Mouse (Mus musculus) lung, postnatal 10 days (tissue): ENCODE data around the gene Eif2b1.
"Not testable (repeated sequence)": the region's sequence is repeated elsewhere in the genome, so short reads cannot be mapped to it uniquely, and the experiment has no call there.

ENCODE experiments used
- DNase-seq: peaks from one replicate; pipeline ENCODE4 v3.0.0; 2021

The Eif2b1 gene

DNA sequence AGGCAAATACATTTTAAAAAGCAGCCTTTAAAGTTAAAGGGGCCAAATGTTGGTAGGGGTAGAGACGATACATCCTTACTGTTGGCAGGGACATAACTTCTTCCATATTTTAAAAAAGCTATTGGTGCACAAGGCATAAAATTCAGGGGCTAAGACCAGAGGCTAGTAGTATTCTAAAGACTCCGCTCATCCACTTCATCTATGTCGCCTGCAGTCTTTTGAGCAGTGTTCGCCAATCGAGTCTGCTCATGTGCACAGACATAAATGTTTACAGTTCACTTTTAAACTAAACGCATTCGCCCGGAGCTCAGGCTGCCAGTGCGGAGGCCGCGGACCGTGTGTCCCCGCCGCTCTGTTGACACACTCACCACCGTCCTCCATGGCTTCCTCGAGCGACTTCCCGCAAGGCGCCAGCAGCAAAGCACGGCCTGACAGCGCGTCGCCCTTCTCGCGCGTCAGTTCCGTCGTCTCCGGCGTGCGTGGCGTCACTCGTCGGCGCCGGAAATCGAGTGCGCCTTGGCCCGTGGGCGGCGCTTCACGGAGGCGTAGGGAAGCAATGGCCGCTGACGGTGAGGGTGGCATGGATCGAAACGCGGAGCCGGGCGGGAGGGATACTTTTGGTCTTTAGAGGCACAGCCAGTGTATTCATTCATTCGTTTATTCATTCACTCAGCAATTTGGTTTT is at the start of gene Eif2b1, which contains the start of gene Gtf2h3:
Gene Eif2b1 (minus strand): TSS at position 499 of the 685 bp plus-strand sequence.
Gene Gtf2h3 (plus strand): TSS at position 508 of the 685 bp plus-strand sequence.
- DNase-seq, result peak; percentile 95

- DNase-seq, result no peak
These were observed 45.4 kb upstream of the Eif2b1 start for GRCm38 (mm10) chr5:124624291-124624690.

GRCm38 (mm10) chr5:124622890-124623289 is 44.0 kb upstream of the Eif2b1 start:
- no peak for DNase-seq

DNA sequence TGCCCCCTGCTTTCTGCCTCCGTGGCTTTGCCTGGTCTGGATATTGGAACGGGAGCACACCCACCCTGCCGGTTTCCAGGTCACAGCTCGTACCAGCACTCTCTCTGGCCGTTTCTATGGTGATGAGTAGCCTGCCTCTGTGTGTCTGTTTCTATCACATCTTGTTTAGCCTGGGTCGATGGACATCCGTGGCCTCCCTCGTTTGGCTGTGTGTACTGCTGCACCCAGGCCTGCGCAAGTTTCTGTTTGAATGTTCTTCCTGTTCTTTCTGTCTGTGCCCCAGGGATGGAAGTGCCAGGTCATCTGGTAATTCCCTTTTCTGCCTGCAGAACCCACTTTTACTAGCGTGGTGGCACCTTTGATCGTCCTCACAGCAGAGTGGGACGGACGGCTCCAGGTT is 42.4 kb upstream of the Eif2b1 start:
- no peak for DNase-seq

DNA sequence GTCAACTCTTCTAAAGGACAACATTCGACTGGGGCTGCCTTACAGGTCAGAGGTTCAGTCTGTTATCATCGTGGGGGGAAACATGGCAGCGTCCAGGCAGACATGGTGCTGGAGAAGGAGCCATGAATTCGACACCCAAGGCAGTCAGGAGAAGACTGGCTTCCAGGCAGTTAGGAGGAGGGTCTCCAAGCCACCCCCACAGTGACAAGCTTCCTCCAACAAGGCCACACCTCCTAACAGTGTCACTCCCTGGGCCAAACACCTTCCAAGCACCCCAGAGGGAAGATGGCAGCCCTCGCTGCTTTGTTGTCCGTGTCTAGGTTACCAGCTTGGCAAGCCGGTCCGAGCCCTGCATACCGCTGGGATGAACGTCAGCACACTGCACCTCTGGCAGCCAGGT is 39.8 kb upstream of the Eif2b1 start:
- DNase-seq, result no peak

GRCm38 (mm10) chr5:124614709-124615108 is 35.8 kb upstream of the Eif2b1 start:
- peak; percentile 57 for DNase-seq

DNA sequence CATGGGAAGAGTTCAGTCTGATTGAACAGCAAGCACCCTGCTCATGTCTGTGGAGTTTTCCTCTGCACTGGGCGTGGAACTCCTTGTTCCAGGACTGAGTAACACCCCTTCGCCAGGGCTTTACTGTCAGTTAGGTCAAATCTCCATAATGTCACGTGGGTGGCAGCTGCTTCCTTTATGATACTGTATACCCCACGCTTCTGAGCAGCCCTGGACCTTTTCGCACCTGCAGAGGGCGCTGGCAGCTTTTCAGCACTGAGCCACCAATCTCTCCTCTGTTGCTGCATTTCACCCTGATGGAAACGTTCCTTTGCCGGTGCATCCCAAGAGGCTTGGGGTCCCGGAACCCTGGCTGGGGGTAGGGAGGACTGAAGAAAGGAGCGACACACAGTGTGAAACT is 32.0 kb upstream of the Eif2b1 start:
- no peak for DNase-seq

GRCm38 (mm10) chr5:124605041-124605622 is 26.2 kb upstream of the Eif2b1 start:
- DNase-seq, result no peak

GRCm38 (mm10) chr5:124604296-124604695 is 25.4 kb upstream of the Eif2b1 start:
- DNase-seq, result no peak

DNA sequence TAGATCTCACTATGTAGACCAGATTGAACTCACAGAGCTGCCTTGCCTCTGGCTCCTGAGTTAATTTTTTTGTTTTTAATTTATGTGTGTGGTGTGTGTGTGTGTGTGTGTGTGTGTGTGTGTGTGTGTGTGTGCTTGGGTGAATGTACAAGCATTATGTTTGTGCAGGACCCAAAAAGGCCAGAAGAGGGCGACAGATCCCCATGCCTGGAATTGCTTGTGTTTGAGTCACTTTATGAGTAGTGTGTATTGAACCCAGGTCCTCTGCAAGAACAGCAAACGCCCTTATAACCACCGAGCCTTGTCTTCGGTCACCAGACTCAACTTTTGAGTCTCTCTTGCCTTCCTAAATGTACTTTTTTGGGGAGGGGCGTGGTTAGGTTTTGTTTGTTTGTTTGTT is 23.4 kb upstream of the Eif2b1 start:
- peak; percentile 65 for DNase-seq

GRCm38 (mm10) chr5:124599726-124600125 is 20.8 kb upstream of the Eif2b1 start:
- not testable (repeated sequence) for DNase-seq

DNA sequence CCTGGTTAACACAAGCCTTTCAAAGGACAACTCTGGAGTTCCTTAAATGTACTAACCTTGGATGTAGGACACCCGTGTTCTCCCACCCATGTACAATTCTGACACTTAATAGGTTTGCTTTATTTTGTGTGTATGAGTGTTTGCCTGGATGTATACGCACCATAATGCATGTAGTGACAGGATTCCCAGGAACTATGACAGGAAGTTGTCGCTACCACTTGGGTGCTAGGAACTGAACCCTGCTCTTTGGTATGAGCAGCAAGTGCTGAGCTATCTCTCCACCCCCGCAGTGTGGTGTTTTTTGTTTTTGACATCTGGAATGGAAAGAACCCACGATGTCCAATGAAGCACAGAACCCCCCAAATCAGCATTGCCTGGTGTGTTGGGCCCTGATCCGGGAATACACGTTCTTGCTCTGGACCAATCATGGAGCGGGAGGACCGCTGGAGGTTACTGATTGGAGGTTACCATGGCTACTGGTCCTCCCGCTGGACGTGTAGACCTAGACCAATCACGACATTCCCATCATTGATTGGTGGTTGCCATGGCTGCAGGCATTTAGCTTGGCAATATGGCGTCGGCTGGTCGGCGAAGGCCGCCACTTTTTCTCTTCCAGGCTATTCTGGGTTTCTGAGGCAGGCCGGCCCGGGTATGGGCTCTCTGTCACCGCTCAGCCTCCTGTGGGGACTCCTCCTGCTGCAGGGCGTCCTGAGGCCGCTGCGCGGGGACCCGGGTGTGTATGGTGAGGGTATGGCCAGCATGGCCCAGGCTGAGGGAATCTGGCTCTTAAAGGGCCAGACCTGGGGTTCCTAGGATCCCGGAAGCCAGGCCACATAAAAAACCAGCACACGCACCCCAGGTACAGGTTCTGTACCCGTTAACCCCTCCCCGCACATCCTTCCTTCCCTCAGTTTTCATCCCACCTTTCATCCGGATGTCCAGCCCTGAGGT is 19.6 kb upstream of the Eif2b1 start:
- DNase-seq, result peak; percentile 98

DNA sequence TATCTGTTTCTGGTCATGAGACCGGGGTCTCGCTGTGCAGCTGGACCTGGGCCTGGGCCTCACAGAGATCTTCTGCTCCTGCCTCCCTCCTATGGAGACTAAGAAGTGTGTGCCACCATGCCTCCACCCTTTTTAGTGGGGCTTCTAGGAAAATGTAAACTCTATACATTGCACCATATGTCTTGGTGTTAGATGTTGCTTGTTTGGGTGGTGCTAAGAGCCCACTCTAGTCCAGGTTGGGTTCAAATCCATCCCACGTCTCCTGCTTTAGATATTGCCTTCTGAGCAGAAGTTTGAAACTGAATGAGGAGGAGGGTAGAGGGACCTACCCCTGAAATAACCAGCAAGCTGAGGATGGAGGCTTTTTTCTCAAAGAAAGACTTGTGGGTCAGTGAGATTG is 13.8 kb upstream of the Eif2b1 start:
- DNase-seq, result no peak

GRCm38 (mm10) chr5:124582515-124582914 is 3.6 kb upstream of the Eif2b1 start:
- peak; percentile 74 for DNase-seq

DNA sequence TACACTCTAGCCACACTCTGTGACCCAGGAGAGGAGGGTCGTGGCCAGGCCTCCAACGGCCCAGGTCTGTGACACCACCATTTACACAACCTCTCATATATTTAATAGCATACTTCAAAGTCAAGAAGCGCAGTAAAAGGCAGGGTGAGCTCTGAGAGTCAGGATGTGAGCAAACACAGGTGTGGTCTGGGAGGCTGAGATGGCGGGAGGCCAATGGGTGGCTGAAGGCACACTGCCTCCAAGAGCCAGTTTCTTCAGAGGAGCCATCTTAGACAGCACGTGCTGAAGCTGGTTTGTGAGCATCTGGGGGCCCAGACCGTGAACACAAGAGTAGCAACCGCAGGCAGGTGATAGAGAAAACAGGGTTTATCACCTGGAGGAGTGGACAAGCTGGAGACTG is 3.5 kb downstream of the Eif2b1 start:
- no peak for DNase-seq

DNA sequence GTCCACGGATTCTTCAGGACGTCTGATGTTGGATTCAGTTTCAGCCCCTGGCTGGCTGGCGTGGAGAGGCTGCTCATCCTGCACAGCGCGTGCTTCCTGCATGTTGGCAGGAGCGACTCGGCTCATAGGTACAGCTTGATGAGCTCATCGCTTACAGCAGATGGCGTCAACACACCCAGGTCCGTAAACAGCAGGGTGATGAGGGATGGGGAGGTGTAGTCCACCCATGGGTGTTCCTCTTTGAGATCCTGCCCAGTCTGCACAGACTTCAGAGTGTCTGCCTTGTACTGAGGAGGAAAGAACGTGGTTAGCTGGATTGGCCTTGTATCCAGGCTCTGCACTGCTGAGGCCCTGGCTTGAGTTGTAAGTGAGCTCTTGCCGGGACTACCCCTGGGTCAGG is 7.9 kb downstream of the Eif2b1 start:
- no peak for DNase-seq

DNA sequence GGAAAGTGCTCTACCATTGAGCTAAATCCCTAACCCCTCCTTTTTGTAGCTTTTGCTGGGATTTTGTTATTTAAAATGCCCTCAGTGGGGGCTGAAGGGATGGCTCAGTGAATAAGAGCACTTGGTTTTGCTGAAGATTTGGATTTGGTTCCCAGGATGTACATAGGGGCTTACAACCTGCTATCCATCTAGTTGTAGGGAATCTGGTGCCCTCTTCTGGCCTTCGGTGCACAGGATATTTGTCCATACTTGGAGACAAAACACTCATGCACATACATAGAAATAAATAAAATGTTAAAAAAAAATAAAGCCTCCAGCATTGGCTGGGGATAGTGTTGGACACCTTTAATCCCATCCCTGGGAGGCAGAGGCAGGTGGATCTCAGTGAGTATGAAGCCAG is 23.8 kb downstream of the Eif2b1 start:
- peak; percentile 41 for DNase-seq

- no peak for DNase-seq
These were observed 25.3 kb downstream of the Eif2b1 start for GRCm38 (mm10) chr5:124553607-124554006.

GRCm38 (mm10) chr5:124552558-124553307 is 26.2 kb downstream of the Eif2b1 start, which contains the start of gene Ddx55:
Gene Ddx55, plus strand, starts transcription at chr5:124552864.
- DNase-seq, result peak; percentile 95

GRCm38 (mm10) chr5:124552094-124552472 is 26.8 kb downstream of the Eif2b1 start:
- no peak for DNase-seq

DNA sequence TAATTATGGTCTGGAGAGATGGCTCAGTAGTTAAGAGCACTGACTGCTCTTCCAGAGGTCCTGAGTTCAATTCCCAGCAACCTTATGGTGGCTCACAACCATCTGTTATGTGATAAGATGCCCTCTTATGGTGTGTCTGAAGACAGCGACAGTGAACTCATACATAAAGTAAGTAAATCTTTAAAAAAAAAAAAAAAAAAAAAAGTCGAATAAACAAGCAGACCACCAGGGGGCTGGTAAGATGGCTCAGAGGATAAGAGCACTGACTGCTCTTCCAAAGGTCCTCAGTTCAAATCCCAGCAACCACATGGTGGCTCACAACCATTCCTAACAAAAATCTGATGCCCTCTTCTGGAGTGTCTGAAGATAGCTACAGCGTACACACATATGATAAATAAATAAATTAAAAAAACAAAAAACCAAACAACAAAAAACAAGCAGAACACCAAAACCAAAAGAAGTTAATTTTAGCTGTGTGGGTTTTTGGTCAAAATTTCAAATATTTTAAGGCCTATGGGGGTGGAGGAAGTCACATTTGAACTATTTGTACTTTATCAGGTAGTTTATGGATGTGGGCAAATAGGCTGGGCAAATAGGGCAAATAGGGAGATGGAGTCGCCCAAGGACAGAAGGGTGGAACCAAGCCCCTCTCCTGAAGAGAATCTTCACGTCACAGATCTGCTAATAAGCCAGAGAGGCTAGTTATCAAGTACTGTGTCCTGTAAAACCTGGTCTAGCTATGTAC is 27.4 kb downstream of the Eif2b1 start:
- not testable (repeated sequence) for DNase-seq

GRCm38 (mm10) chr5:124550737-124551136 is 28.2 kb downstream of the Eif2b1 start:
- DNase-seq, result not testable (repeated sequence)
